Mouse (Mus musculus) liver, embryonic 14.5 days (tissue): Measurements from ENCODE around the gene Zfp553. TPM values are rescaled to one million over a fixed set of nuclear protein-coding genes. Genes with fewer than 3 reads are reported as not detected.
A peak's percentile ranks its signal among the peaks of the same experiment; 100 is the strongest.
"Not testable (repeated sequence)": the region's sequence is repeated elsewhere in the genome, so short reads cannot be mapped to it uniquely, and the experiment has no call there.

Source experiments
- ATAC-seq: fragments of 200-750 bp; cut with Nextera tagmentation; 2 replicates; pipeline ENCODE4 v1.8.0; 2017; ENCODE audit warnings: moderate number of reproducible peaks, mild to moderate bottlenecking, moderate library complexity; ENCODE audit not compliant: insufficient read depth
- DNase-seq, 3 experiments: peaks; one replicate each; pipeline ENCODE4 v3.0.0-alpha.2; 2012 to 2013; ENCODE audit warnings: low read depth in 3 of 3, low spot score in 3 of 3
- H3K27ac ChIP-seq: fragments of 300-500 bp; sonication (generic); 2 replicates; pipeline ENCODE4 v1.5.1; 2014; ENCODE audit warnings: moderate library complexity, mild to moderate bottlenecking, control low read depth, inconsistent platforms
- H3K27me3 ChIP-seq: fragments of 300-500 bp; sonication (generic); 2 replicates; pipeline ENCODE4 v1.6.1; 2014; ENCODE audit warnings: mild to moderate bottlenecking, low read length, moderate library complexity; ENCODE audit not compliant: control insufficient read depth, insufficient read depth
- H3K36me3 ChIP-seq: fragments of 300-500 bp; sonication (generic); replicated peaks from 2 replicates; pipeline ENCODE4 v1.6.1; 2014; ENCODE audit warnings: low read depth; ENCODE audit not compliant: control insufficient read depth, insufficient read depth
- H3K4me1 ChIP-seq, 2 experiments: fragments of 200-500 bp in 1 of 2; fragments of 300-500 bp in 1 of 2; sonication (generic) in 1 of 2; replicated peaks; 2 replicates each; pipeline ENCODE4 v1.6.1; 2012 to 2014; ENCODE audit warnings: antibody characterized with exemption in 1 of 2, inconsistent platforms in 1 of 2, low read length in 1 of 2; ENCODE audit not compliant: control insufficient read depth in 2 of 2, insufficient read depth in 2 of 2
- H3K4me2 ChIP-seq: fragments of 300-500 bp; sonication (generic); 2 replicates; pipeline ENCODE4 v1.6.1; 2014; ENCODE audit warnings: low read depth, mild to moderate bottlenecking, control low read depth, moderate library complexity
- H3K4me3 ChIP-seq, 2 experiments: fragments of 200-500 bp in 1 of 2; fragments of 300-500 bp in 1 of 2; sonication (generic) in 1 of 2; 2 replicates each; pipeline ENCODE4 v1.5.1; 2012 to 2014; ENCODE audit warnings: low read depth in 2 of 2, low read length in 2 of 2, mild to moderate bottlenecking in 2 of 2, control low read depth in 1 of 2, inconsistent platforms in 1 of 2, moderate library complexity in 1 of 2; ENCODE audit not compliant: insufficient read depth in 1 of 2
- H3K9ac ChIP-seq: fragments of 300-500 bp; sonication (generic); replicated peaks from 2 replicates; pipeline ENCODE4 v1.6.1; 2014; ENCODE audit warnings: mild to moderate bottlenecking, control low read depth, moderate library complexity
- H3K9me3 ChIP-seq: fragments of 300-500 bp; sonication (generic); 2 replicates; pipeline ENCODE4 v1.6.1; 2016; ENCODE audit warnings: low read length, mixed read lengths; ENCODE audit not compliant: control insufficient read depth
- CTCF ChIP-seq: IDR thresholded peaks from 2 replicates; pipeline ENCODE4 v1.5.1; 2016; ENCODE audit warnings: antibody characterized with exemption, low read depth, control low read depth
- EP300 ChIP-seq: IDR thresholded peaks from 2 replicates; pipeline ENCODE4 v1.6.1; 2016; ENCODE audit warnings: antibody characterized with exemption, low read depth
- WGBS: fragments of 180-500 bp; shearing (Covaris S2); extraction: QIAGEN DNeasy Blood & Tissue Kit; methylation state at CpG from one replicate; pipeline ENCODE4 v1.1.7; 2014; ENCODE audit not compliant: insufficient replicate concordance; 5-methylcytosine and 5-hydroxymethylcytosine counted together
- polyA plus RNA-seq, 2 experiments: library from polyadenylated mRNA; depleted of rRNA in 1 of 2; stranded (reverse) in 1 of 2; unstranded in 1 of 2; fragments of >200 nt; fragmentation: Nextera tagmentation in 1 of 2; extraction: Ambion mirVana in 1 of 2; gene quantifications; 2 replicates each; pipeline versions ENCODE4 v1.2.1 to v1.2.3; 2012 to 2014

Gene Zfp553
- polyA plus RNA-seq, 2 experiments, result 2.4 to 3.4 TPM

DNA sequence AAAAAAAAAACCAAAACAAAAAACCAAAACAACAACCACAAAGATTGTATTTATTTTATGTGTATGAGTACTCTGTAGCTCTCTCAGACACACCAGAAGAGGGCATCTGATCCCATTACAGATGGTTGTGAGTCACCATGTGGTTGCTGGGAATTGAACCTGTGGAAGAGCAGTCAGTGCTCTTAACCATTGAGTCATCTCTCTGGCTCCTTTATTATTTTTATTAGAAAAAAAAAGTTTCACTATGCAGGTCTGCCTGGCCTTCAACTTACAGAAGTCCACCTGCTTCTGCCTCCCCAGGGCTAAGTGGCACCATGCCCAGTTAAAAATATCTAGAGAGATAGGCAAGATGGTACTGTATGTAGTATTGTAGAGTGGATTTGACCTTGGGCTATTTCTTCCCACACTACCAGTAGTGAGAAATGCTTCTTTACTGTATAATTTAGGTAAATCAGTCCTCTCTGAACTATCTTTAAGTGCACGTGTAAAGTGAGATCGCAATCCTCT, 10.6 kb downstream of the Zfp553 start:
- TF ChIP-seq CTCF, result no peak
- no peak for TF ChIP-seq EP300
- 31% methylated on average over 2 of the region's 2 CpGs for WGBS

GRCm38 (mm10) chr7:127243870-127244657, 11.2 kb downstream of the Zfp553 start, which contains the start of gene Zfp771:
Gene Zfp771 (plus strand): TSS chr7:127244274.
- no peaks in the 10 kb centered on the region; the same call in 1 of the 2 replicates for H3K36me3 ChIP-seq
- H3K4me2 ChIP-seq, result peak within 1 kb of the TSS; percentile 94
- TF ChIP-seq EP300 (no peak), CTCF (peak; percentile 30; the same call in 1 of the 2 replicates)
- peak within 1 kb of the TSS; percentile 84 for H3K9ac ChIP-seq
- peaks cover 10 to 23% of the 10 kb centered on the region in 2 experiments for H3K4me1 ChIP-seq
- no peaks in the 10 kb centered on the region for H3K27me3 ChIP-seq
- peak; percentile 94 for ATAC-seq
- no peaks in the 10 kb centered on the region for H3K9me3 ChIP-seq
- peak within 1 kb of the TSS; percentile 82 to 87 for H3K4me3 ChIP-seq
- under 1% methylated on average over 56 of the region's 56 CpGs for WGBS
- DNase-seq, result peak; percentile 82 to 87 (median 84)
- H3K27ac ChIP-seq, result peak within 1 kb of the TSS; percentile 68

More for the DNA sequence above, 10.6 kb downstream of the Zfp553 start:
- H3K9me3 ChIP-seq, result no peaks in the 10 kb centered on the region
- H3K4me1 ChIP-seq, result peaks cover 10 to 23% of the 10 kb centered on the region in 2 experiments
- ATAC-seq, result no peak
- peak overlapping the region; percentile 76 for H3K9ac ChIP-seq
- DNase-seq, result no peak
- H3K27ac ChIP-seq, result peak overlapping the region; percentile 65
- H3K4me3 ChIP-seq, result peak overlapping the region; percentile 82 to 87
- H3K4me2 ChIP-seq, result peak overlapping the region; percentile 94
- no peaks in the 10 kb centered on the region; the same call in 1 of the 2 replicates for H3K36me3 ChIP-seq
- H3K27me3 ChIP-seq, result no peaks in the 10 kb centered on the region

DNA sequence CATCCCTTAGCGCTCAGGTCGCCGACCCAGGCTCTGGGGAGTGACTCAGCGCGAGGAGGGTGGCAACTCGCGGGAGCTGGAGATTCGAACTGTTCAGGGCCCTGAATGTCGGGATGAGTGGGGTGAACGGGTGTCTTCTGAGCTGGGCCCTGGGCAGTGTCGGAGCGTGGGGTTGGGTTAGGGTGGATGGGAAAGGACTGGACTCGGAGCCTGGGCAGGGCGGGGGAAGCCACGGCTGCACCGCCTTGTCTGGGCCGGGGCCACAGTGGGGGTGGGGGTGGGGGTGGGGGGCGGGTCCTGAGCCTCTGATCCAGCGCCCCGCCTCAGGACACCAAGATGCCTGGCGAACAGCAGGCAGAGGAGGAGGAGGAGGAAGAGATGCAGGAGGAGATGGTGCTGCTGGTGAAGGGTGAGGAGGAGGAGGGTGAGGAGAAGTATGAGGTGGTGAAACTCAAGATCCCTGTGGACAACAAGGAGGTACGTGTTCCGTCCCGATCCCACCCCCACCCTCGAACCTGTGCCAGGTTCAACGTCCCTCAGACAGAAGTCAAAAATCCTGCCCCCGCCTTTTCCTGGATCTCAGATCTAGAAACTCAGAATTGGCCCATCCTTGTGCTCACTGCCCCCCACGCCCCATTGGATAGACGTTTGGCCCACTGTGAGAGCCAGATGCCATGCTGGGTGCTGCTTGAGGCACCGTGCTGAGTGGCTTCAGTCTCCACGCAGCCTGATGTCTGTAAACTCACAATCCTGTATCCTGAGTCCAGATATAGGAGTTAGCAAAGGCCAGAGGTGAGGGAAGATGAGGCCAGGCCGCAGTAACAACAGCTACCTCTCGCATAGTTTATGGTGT, 12.0 kb downstream of the Zfp553 start:
- ATAC-seq (no peak; the same call in none of the 2 replicates), DNase-seq (no peak)
- WGBS, result 11% methylated on average over 33 of the region's 33 CpGs
- H3K4me1 ChIP-seq, result peaks cover 10 to 23% of the 10 kb centered on the region in 2 experiments
- no peaks in the 10 kb centered on the region for H3K9me3 ChIP-seq
- peak overlapping the region; percentile 84 for H3K9ac ChIP-seq
- peak overlapping the region; percentile 82 to 87 for H3K4me3 ChIP-seq
- TF ChIP-seq CTCF, result no peak; the same call in 1 of the 2 replicates
- TF ChIP-seq EP300, result no peak
- H3K36me3 ChIP-seq, result no peaks in the 10 kb centered on the region; the same call in 1 of the 2 replicates
- peak overlapping the region; percentile 68 for H3K27ac ChIP-seq
- H3K27me3 ChIP-seq, result no peaks in the 10 kb centered on the region
- H3K4me2 ChIP-seq, result peak overlapping the region; percentile 94

DNA sequence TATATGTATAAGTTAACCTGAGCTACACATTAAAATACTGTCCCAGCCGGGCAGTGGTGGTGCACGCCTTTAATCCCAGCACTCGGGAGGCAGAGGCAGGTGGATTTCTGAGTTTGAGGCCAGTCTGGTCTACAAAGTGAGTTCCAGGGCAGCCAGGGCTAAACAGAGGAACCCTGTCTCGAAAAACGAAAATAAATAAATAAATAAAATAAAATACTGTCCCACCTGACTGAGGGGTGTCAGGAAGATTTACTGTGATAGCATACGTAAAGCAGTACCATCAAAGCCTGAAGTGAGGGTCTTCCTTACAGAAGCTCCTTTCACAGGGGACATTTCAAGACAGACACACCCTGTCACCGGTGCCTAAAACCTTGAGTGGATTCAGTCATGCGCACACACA, 17.6 kb downstream of the Zfp553 start:
- ATAC-seq, H3K36me3 ChIP-seq, H3K9me3 ChIP-seq, H3K27me3 ChIP-seq, H3K27ac ChIP-seq, H3K4me2 ChIP-seq, H3K4me3 ChIP-seq, DNase-seq, H3K9ac ChIP-seq: not testable (repeated sequence)
- WGBS, result 77% methylated on average over 8 of the region's 8 CpGs
- H3K4me1 ChIP-seq, result peaks cover 10 to 25% of the 10 kb centered on the region in 2 experiments
